Mouse (Mus musculus) retina, adult 2 months (tissue): ENCODE results near the gene Arhgap5.
"Not testable (repeated sequence)": the region's sequence is repeated elsewhere in the genome, so short reads cannot be mapped to it uniquely, and the experiment has no call there.

Experiments
- DNase-seq: peaks from one replicate; pipeline ENCODE4 v3.0.0-alpha.2; 2012; ENCODE audit warnings: low read depth, low spot score

Arhgap5 gene

DNA sequence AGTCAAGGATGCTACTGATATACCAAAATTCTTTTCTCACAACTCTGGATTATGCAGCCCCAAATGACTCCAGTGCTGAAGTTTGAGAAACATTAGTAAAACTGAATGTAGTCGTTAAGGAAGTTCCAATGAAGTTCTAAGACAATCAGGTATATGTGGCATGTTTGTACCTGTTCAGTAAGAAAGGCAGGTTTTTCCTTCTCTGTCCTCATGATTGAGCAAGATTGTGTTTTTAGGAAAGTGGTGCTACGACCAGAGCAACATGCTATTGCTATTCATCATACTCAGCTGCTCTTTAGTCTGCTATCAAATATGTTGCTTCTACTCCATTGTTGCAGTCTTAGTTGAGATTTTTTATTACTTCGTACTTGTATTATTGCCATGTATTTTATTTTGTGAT, 26.0 kb downstream of the Arhgap5 start:
- DNase-seq, result no peak

DNA sequence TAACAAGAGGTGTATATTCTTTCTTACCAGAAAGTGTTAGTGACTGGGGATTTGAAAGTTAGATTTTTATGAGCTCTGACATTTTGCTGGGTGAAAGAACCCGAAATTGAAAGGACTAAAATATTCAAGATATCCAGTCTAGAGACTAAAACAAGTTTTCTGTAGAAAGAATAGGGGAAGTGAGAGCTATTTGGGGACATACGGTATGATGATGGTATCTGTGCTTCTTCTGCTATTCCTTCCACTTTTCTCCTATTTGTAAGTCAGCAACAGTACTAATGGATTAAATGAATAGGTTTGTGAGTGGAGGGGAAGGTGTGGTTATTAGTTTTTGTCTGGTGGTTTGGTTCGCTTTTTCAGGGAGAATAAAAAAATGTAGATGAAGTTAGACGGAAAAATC, 37.5 kb downstream of the Arhgap5 start:
- no peak for DNase-seq

DNA sequence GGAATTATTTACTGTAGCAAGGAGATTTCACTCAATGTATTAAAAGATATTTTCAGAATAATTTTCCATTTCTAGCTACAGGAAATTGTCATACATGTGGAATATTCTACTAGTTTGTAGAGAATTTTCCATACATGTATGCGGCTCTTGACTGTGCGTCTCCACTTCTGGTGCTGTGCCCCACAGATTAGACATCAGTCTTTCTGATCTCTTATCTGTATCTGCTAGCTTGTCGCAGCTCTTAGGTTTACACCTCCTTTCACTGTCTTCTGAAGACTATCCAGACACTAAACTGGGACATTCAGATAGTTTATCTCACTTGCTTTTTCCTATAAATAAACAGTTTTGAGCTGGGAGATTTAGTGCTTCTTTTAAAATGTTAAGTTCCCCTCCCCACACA, 40.8 kb downstream of the Arhgap5 start:
- no peak for DNase-seq

DNA sequence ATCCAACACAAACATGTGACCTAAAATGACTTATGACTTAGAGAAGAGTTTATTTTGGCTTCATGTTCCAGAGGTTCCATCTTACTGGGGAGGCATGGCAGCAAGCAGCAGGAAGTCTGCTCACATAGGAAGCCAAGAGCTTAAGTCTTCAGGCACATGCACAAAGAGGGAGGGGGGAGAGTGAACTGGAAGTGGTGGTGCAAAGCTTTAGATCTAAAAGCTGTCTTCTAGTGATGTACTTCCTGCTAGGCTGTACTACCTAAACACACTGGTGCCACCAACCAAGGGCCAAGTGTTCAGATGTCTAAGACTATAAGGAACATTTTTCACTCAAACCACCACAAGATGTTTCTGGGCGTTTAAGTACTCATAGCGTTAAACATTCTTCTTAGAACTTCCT, 48.3 kb downstream of the Arhgap5 start:
- DNase-seq, result no peak

DNA sequence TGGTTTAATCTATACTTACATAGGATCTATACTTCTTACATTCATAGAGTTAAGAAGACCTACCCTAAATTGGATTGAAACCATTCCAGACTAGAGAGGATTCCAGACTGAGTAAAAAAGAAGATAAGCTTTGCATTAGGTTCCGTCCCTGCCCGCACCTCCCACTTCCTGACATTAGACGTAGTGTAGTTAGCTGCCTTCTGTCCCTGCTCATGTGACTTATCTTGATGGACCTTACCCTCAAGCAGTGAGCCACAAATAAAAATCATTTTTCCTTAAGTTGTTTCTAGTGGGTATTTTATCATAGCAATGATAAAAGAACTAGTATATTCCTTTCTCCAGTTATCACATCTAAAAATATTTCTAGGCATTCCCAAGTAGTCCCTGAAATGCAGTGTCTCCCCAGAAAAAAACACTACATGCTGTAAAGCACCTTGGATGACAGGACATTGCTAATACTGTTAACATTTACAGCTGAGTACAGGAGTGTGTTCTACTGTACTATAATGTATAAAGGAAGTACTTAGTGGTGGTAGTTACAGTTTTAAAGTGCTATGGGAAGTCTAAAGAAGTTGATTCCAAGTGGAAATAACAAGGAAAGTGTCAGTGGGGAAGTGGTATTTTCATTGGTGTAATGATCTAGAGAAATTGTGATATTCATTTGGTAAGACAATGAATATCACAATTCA, 51.6 kb downstream of the Arhgap5 start:
- DNase-seq, result no peak

DNA sequence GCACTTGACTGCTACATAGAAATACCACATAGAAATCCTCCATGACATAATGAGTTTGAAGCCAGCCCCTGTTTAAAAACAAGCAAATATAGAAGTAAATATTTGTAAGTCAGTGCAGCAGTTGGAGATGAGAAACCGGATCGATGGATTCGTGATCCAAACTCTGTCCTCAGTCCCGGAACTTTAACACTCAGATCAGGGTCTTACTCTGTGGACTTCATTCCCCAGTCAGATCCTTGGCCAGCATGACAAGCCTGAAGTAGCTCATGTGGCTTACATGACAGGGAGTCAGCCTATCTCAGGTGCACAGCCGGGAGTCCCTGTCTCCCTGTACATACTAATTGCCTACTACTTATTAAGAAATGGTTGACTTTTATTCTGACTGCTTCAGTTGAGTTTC, 61.9 kb downstream of the Arhgap5 start:
- no peak for DNase-seq

DNA sequence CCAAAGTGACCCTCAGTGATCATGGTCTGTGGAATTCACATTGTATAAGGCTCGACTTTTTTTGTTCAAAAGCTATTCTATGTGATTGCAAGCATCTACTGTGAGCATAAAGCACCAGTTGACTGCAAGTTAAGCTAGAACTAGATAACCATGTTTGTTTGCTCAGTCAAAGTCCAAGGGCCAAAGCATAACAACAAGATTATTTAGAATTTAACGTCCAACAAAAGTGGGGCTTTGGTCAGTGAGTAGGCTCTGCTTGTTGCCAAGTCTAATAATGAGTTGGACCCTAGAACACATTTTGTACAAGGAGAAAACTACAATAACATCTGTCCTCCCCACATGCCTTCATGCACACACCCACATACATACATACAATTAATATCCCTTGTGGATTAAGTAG, 69.6 kb downstream of the Arhgap5 start:
- no peak for DNase-seq

DNA sequence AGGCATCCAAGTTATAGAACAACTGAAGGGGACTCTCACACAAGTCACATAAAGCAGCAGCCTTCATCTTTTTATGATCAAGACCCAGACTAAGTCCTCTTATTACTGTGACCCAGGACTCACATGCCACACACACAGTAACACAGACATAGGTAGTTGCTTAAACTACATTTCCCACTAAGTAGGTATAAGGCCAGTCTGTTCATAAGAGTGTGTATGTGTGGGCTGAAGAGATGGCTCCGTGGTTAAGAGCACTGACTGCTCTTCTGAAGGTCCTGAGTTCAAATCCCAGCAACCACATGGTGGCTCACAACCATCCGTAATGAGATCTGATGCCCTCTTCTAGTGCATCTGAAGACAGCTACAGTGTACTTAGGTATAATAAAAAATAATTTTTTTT, 82.7 kb downstream of the Arhgap5 start:
- not testable (repeated sequence) for DNase-seq

DNA sequence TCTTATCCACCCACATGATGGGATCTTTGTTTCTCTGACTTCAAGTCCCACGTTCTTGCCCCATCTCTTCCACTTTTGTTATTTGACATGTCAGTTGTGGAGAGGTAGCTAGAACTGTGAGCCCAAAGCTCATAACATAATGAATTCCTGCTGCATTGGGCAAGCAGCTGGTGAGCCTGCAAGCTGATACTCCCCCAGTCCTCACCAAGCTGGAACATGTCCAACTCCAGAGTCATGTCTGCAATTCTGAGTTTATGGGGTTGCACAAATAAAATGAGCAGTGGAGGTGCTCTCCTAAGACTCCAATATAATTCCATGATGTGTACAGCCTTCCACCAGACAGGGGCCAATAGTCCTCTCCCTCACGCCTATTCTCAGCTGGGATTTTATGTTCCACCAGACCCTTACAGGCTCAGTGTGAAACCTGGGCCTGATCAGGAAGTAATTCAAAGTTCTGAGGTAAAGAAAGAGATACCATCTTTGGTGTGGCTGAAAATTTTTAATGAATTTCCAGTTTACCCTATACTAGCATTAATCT, 83.8 kb downstream of the Arhgap5 start:
- no peak for DNase-seq

DNA sequence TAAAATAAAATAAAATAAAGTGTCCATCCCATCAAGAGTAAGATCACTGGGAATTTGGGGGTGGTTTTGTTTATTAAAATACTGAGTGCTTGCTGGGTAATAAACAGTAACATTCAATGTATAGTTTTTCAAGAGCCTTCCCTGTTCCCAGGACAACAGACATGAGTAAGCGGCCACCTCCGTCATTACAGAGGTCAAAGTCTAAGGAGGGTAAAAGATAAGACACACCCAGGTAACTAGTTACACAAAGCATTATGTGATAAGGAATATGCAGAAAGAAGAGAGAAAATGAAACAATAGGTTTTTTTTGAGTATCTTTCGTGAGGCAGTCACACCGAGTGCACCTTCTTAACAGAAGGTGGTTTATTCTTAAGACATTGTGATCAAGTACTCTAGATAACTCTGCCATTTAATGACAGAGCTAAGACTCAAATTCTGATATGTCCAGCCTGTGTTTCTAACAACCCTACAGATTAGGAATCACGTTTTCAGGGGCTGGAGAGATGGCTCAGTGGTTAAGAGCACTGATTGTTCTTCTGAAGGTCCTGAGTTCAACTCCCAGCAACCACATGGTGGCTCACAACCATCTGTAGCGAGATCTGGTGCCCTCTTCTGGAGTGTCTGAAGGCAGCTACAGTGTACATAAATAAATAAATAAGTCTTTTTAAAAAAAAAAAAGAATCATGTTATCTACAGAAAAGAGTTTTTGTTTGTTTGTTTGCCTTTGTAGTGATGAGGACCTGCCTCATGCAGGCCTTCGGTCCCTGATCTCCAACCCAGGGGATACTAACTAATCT, 91.8 kb downstream of the Arhgap5 start:
- DNase-seq, result no peak

DNA sequence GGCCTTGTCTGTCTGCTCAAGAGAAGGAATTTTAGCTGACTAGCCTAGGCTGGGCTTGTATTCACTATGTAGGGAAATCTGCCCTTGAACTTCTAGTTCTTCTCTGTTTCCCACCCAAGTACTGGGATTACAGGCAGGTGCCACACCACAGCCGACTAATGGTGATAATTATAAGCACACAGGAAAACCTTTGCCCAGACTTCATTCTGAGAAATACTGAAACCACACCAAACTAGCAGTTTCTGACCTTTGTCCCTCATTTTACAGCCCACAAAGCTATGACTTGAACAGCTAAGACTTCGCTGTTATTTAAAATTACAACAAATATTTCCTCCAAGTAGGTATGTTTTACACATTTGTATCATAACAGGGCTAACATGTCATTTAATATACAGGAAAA, 98.7 kb downstream of the Arhgap5 start:
- no peak for DNase-seq

DNA sequence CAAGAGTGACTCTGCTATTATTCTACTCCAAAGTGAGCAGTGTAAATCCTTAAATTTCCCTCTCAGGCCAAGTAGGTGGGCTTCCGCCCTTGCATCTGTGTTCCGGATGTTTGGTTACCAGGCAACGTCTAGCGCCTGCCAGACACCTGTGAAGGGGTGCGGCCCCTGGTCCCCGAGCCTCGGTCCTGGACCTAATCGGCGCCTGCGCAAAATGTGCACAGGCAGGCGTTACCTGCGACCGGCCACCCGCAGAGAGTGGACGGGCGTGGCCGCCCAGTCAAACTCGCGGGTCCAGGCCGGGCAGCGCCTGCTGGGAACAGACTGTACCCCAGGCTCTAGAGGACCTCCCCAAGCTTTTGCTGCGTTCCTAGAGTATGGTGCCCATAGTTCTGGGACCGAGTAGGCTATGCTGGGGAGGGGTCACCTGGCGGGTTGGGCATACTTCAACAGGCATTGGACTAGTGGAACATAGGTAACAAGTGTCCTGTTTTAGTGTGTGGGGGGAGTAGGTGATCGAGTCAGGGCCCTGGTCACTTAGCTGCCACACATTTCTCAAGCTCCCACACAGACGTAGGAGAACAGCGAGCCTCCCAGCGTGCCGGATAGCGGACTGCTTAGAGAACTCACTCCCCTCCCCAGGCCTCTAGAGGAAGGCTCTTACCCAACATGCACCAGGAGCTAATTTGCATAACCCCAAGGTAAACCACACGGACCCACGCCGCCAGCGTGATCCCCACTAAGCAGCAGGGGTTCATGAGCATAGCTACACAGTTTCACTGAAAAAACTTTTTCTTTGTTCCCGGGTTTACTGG, 99.3 kb downstream of the Arhgap5 start:
- peak; percentile 95 for DNase-seq

DNA sequence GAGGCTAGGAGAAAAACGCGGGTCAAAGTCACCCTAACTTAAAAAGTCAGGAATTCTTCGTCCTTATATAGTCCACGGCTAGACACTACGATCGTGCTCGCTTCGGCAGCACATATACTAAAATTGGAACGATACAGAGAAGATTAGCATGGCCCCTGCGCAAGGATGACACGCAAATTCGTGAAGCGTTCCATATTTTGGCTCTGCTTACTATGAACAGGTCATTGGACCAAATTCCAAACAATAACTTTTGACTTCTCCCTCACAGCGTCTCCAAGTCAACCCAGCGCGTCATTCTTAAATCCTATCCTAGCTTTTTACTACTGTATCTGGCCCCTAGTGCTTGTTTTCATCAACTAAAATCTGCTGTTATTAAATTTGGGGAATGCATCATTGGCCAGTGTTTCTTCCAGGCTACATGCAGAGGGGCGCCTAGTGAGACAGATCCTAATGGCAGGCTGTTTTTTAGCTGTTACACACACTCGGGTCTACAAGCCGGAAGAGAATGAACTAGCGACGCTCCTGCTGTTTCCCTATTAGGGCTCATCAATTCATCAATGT, 100.0 kb downstream of the Arhgap5 start:
- DNase-seq, result no peak

DNA sequence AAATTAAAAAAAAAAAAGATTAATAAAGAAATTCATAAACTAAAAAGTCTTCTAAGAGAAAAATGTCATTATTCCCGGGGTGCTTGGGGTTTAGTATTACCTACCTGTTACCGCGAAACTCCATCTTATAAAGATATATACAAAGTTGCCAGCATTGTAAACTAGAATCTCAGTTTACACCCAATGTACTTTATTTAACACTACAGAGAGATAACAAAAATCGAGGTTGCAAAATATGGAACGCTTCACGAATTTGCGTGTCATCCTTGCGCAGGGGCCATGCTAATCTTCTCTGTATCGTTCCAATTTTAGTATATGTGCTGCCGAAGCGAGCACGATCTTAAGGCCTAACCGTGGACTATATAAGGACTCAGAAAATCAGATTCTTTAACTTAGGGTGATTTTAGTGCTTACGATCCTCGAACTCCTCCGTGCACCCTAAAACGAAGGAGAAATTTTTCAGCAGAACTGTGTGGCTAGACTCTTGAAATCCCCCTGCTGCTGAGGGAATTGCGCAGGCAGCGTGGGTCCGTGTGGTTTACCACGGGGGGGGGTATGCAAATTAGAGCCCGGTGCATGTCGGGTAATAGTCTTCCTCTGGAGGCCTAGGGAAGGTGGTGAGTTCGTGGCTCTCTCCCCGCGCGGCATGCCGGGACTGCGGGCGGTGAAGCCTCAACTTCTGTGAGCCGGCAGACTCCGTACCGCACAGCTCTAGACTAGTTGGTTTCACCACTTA, 100.7 kb downstream of the Arhgap5 start:
- DNase-seq, result peak; percentile 96

DNA sequence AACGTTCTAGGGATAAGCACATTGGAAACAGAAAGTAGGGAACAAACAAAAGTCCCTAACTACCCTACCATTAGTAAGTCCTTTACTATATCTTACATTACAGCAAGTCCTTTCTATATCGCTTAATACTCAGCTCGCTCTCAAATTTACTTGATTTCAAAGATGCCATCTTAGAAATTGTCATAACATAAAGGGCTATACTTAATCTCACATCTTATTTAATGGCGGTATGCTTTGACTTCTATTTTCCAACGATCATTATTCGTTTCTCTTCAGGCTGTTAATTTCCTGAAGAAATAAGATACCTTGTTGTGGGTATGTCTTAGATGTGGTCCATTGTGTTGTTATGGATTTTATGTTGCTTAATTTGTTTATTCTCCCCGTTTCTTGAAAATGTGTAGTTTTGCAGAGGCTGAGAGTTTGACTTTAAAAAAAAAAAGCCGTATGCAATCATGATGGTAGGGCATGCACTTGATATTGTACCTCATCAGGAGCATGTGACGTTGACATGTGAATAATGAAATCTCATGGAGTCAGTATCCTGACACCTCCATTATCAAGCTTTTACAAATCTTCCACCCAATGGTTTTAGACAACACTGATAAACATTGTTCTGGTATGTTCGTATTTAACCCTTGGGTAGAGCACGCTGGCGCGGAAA, 101.3 kb downstream of the Arhgap5 start:
- no peak for DNase-seq

DNA sequence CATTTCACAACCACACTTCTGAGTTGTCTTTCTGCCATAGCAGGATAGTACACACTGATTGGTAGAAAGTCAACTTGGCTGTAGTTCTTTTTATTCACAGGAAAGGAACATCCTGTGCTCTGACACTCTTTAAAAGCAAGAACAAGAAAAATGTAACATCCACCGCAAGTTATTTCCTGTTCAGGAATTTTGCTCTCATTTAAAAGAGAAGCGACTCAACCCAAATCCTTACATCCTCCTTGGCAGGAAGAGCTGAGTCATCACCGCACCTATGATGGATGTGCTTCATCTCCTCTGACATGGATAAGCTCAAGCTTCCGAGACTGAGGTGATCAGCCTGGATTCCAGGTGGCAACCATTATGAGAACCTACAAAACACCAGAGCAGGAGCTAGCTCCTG, 103.6 kb downstream of the Arhgap5 start:
- no peak for DNase-seq

DNA sequence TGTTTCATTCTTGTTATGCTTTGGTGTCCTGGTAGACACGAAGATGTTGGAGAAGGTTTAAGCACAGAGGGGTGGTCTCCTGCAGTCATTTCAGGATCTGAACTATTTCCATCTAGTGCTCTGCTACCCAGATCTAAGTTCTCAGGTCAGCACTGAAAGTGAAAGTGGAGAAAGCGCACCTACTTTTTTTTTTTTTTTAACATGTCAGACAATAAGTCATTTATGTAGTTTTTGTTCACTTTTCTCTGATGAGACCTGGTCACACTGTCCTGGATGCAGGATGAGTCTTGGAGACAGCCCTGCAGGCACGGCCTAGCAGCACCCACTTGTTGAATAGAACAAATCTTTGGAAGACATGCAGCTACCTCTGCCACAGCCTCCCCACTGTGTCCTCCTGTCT, 111.9 kb downstream of the Arhgap5 start:
- DNase-seq, result no peak

DNA sequence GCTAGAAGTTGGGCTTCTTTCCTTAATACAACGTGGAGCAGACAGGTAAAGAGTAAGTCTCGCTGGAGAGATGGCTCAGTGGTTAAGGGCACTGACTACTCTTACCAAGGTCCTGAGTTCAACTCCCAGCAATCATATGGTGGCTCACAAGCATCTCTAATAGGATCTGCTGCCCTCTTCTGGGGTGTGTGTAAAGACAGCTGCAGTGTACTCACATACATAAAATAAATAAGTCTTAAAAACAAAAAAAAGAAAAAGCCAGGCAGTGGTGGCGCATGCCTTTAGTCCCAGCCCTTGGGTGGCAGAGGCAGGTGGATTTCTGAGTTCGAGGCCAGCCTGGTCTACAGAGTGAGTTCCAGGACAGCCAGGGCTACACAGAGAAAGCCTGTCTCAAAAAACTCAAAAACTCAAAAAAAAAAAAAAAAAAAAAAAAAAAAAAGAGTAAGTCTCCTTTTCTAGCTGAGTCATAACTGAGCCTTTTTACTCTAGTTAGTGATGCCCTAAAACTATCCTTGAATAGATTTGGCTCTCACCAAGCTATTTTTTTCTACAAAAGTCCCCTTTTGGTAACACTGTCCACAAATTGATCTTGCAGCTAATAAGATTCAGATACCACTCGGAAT, 114.8 kb downstream of the Arhgap5 start:
- no peak for DNase-seq

DNA sequence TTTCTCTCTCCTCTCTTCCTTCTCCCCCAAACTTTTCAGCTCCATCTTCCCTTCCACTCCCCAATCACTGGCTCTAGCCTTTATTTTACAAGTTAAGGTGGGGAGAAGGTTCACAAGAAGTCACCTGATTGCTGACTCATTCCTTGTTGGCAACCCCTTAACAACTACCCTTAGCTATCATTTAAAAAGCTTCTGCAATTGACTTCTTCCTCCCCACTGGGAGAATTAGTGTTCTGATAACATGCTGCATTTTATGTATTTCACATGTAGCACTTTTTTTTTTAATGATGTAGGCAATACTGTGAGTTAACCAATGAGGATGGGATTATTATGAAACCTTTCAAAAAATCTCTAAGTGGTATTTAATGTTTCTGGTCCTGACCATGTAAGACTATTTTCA, 115.9 kb downstream of the Arhgap5 start:
- DNase-seq, result no peak
